Mouse (Mus musculus) splenic B cell, adult 2 months (primary cell): ENCODE data around the gene Sdccag8.

Source experiments
- DNase-seq: peaks from one replicate; pipeline ENCODE4 v3.0.0-alpha.2; 2011; ENCODE audit warnings: low read depth, low spot score
- H3K27me3 ChIP-seq: 2 replicates; pipeline ENCODE4 v1.6.1; 2012; ENCODE audit warnings: mild to moderate bottlenecking, low read length, moderate library complexity, mixed read lengths; ENCODE audit not compliant: control insufficient read depth, poor library complexity, insufficient read depth, severe bottlenecking
- H3K36me3 ChIP-seq: 2 replicates; pipeline ENCODE4 v1.6.1; 2012; ENCODE audit warnings: mild to moderate bottlenecking, low read length, moderate library complexity, mixed read lengths; ENCODE audit not compliant: control insufficient read depth, poor library complexity, insufficient read depth, severe bottlenecking

Sdccag8 gene

GRCm38 (mm10) chr1:176822949-176823348, 8.5 kb downstream of the Sdccag8 start:
- no peaks in the 10 kb centered on the region for H3K27me3 ChIP-seq
- no peak for DNase-seq
- H3K36me3 ChIP-seq, result no peaks in the 10 kb centered on the region

GRCm38 (mm10) chr1:176823889-176824288, 9.4 kb downstream of the Sdccag8 start:
- no peaks in the 10 kb centered on the region; the same call in 1 of the 2 replicates for H3K36me3 ChIP-seq
- H3K27me3 ChIP-seq, result no peaks in the 10 kb centered on the region
- peak; percentile 58 for DNase-seq

DNA sequence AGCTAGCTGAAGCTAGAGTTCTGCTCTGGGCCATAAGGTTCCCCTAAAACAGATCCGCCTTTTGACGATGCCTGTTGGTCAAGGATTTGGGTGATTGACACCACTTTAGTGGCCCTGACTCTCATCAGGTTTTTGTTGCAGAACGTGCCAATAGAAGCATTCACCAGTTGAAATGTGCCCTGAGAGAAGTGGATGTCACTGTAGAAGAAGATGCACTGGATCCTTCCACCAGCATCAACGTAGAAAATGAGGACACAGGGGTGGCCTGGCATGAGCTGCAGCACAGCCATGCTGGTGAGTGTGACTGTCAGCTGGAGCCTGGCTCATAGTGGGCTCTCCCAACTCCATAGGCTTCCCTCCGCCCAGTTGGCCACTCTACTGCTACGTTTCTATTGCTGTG, 10.2 kb downstream of the Sdccag8 start:
- Histone ChIP-seq H3K27me3 (no peaks in the 10 kb centered on the region), H3K36me3 (no peaks in the 10 kb centered on the region; the same call in 1 of the 2 replicates)
- DNase-seq, result no peak

DNA sequence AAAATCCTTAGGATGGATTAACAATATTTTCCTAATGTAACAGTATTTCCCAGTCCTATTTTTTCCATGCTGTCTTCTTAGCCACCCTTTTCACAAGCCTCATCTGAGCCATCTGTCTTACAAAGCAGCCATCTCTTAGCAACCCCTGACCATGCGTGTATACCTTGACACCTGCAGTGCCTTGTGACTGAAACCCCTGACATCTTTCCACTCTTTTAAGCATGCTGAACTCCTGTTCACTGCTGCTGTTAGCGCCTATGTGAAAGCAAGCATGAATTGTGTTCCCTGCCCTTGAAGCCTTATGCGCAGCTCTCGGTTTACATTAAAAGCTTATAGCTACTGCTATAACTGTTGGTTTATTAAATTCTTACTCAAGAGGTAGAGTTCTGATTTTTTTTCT, 10.6 kb downstream of the Sdccag8 start:
- Histone ChIP-seq H3K27me3 (no peaks in the 10 kb centered on the region), H3K36me3 (no peaks in the 10 kb centered on the region; the same call in 1 of the 2 replicates)
- DNase-seq, result peak; percentile 61

DNA sequence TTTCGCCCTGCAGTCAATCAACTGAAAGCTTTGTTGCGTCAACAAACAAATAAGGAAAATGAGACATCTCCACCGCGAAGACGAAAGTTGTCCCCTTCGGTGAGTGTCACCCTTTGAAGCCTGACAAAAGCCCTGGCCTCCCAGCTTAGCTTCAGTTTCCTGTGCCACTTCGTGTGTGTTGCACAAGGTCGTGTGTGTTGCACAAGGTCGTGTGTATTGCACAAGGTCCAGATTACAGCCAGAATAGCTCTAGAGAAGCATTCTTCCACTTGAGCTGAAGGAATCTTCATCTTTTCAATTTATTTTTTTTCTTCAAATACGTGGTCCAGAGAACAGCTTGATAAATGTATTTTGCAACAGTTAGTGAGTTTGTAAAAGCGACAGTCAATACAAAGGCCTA, 11.7 kb downstream of the Sdccag8 start:
- H3K36me3 ChIP-seq, result no peaks in the 10 kb centered on the region; the same call in 1 of the 2 replicates
- no peaks in the 10 kb centered on the region for H3K27me3 ChIP-seq
- no peak for DNase-seq

GRCm38 (mm10) chr1:176826931-176827330, 12.5 kb downstream of the Sdccag8 start:
- no peaks in the 10 kb centered on the region; the same call in 1 of the 2 replicates for H3K36me3 ChIP-seq
- DNase-seq, result no peak
- H3K27me3 ChIP-seq, result no peaks in the 10 kb centered on the region

GRCm38 (mm10) chr1:176827365-176827764, 12.9 kb downstream of the Sdccag8 start:
- no peak for DNase-seq
- no peaks in the 10 kb centered on the region for H3K27me3 ChIP-seq
- no peaks in the 10 kb centered on the region; the same call in 1 of the 2 replicates for H3K36me3 ChIP-seq

GRCm38 (mm10) chr1:176827945-176828485, 13.6 kb downstream of the Sdccag8 start:
- no peaks in the 10 kb centered on the region; the same call in 1 of the 2 replicates for H3K36me3 ChIP-seq
- no peak for DNase-seq
- H3K27me3 ChIP-seq, result no peaks in the 10 kb centered on the region

GRCm38 (mm10) chr1:176828666-176829065, 14.2 kb downstream of the Sdccag8 start:
- DNase-seq, result no peak
- H3K36me3 ChIP-seq, result no peaks in the 10 kb centered on the region; the same call in 1 of the 2 replicates
- H3K27me3 ChIP-seq, result no peaks in the 10 kb centered on the region

- no peaks in the 10 kb centered on the region for H3K27me3 ChIP-seq
- peak; percentile 54 for DNase-seq
- H3K36me3 ChIP-seq, result no peaks in the 10 kb centered on the region; the same call in 1 of the 2 replicates
Observed at GRCm38 (mm10) chr1:176832071-176832470, 17.6 kb downstream of the Sdccag8 start.

DNA sequence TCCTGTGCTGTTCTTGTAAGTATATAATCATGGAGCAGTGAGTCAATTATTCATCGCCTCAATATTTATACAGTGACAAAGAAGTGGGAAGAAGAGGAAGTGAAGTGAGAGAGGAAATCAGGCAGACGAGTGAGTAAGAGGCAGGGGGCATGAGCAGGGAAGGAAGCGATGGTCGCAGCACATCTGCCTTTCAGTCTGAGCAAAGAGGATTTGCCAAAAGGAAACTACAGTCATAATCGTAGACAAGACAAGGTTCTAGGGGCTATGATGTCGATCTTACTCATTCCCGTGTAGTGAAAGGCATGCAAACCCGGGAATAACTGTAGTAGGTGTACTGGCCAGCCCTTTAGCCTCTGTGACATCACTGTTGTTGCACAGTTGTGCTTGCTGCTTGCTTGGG, 18.1 kb downstream of the Sdccag8 start:
- Histone ChIP-seq H3K36me3 (no peaks in the 10 kb centered on the region; the same call in 1 of the 2 replicates), H3K27me3 (no peaks in the 10 kb centered on the region)
- DNase-seq, result no peak

GRCm38 (mm10) chr1:176833257-176833656, 18.8 kb downstream of the Sdccag8 start:
- Histone ChIP-seq H3K27me3 (no peaks in the 10 kb centered on the region), H3K36me3 (no peaks in the 10 kb centered on the region; the same call in 1 of the 2 replicates)
- DNase-seq, result no peak

DNA sequence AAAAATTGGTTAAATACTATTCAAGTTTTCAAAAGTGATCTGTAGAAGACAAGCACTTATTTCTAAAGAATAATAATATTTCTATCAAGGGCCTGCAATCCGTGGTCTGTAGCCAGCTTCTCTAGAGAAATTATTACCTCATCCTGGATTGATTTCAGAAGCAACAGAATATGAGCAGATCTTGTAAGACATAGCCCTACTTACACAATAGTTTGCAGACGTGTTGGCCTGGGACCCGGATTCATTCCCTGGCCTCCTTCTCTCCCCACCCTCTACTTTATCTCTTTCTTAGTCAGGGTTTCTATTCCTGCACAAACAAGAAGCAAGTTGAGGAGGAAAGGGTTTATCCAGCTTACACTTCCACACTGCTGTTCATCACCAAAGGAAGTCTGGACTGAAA, 19.5 kb downstream of the Sdccag8 start:
- H3K27me3 ChIP-seq, result no peaks in the 10 kb centered on the region
- no peaks in the 10 kb centered on the region for H3K36me3 ChIP-seq
- no peak for DNase-seq

GRCm38 (mm10) chr1:176834880-176835279, 20.4 kb downstream of the Sdccag8 start:
- DNase-seq, result no peak
- no peaks in the 10 kb centered on the region for H3K36me3 ChIP-seq
- no peaks in the 10 kb centered on the region for H3K27me3 ChIP-seq

- Histone ChIP-seq H3K36me3 (no peaks in the 10 kb centered on the region), H3K27me3 (no peaks in the 10 kb centered on the region)
- DNase-seq, result no peak
Observed at GRCm38 (mm10) chr1:176835501-176836294, 21.2 kb downstream of the Sdccag8 start.
